Mouse (Mus musculus) stomach, postnatal 0 days (tissue): ENCODE data around the gene Cntnap5a.

Experiments
- CTCF ChIP-seq: IDR thresholded peaks from 2 replicates; pipeline ENCODE4 v1.5.1; 2016; ENCODE audit warnings: antibody characterized with exemption, low read depth, mild to moderate bottlenecking, moderate library complexity
- EP300 ChIP-seq: optimal IDR thresholded peaks from 2 replicates; pipeline ENCODE3; 2016; ENCODE audit warnings: antibody characterized with exemption

DNA sequence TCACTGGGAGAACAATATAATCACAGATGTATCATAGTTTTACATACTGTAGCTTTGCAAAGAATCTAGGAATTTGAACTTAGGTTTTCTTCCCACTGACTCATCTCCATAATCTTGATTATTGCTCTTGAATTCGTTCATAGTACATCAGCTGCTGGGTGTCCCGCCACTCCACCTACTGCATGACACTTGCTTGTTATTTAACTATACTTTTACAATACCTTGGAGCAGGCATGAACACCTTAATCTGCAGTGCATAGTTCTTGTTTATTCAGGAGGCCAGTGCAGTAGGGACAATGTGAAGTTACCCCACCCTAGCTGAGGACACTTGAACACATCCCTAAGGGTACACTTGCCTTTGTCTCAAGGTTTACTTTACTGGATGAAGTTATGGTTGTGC is 352.3 kb downstream of the Cntnap5a start:
- TF ChIP-seq EP300 (no peak), CTCF (no peak)
